Mouse (Mus musculus) midbrain, embryonic 15.5 days (tissue): ENCODE results near the gene H2afv. TPM values are rescaled to one million over a fixed set of nuclear protein-coding genes. Genes with fewer than 3 reads are reported as not detected.
"Not testable (repeated sequence)": the region's sequence is repeated elsewhere in the genome, so short reads cannot be mapped to it uniquely, and the experiment has no call there.

Experiments
- ATAC-seq: fragments of 200-750 bp; cut with Nextera tagmentation; replicated peaks from 2 replicates; pipeline ENCODE4 v1.8.0; 2017; ENCODE audit warnings: moderate TSS enrichment
- H3K27ac ChIP-seq: fragments of 300-500 bp; sonication (generic); 2 replicates; pipeline ENCODE4 v1.5.1; 2015; ENCODE audit warnings: mild to moderate bottlenecking, inconsistent platforms
- H3K27me3 ChIP-seq: fragments of 300-500 bp; sonication (generic); replicated peaks from 2 replicates; pipeline ENCODE4 v1.6.1; 2015; ENCODE audit warnings: inconsistent platforms
- H3K36me3 ChIP-seq: fragments of 300-500 bp; sonication (generic); replicated peaks from 2 replicates; pipeline ENCODE4 v1.6.1; 2015; ENCODE audit warnings: inconsistent platforms
- H3K4me1 ChIP-seq: fragments of 300-500 bp; sonication (generic); 2 replicates; pipeline ENCODE4 v1.6.1; 2015; ENCODE audit warnings: inconsistent platforms
- H3K4me2 ChIP-seq: fragments of 300-500 bp; sonication (generic); 2 replicates; pipeline ENCODE4 v1.6.1; 2015; ENCODE audit warnings: inconsistent platforms, mild to moderate bottlenecking, moderate library complexity
- H3K4me3 ChIP-seq: fragments of 300-500 bp; sonication (generic); 2 replicates; pipeline ENCODE4 v1.5.1; 2015; ENCODE audit warnings: mild to moderate bottlenecking, inconsistent platforms
- H3K9ac ChIP-seq: fragments of 300-500 bp; sonication (generic); 2 replicates; pipeline ENCODE4 v1.6.1; 2015; ENCODE audit warnings: mild to moderate bottlenecking, inconsistent platforms
- H3K9me3 ChIP-seq: fragments of 300-500 bp; sonication (generic); 2 replicates; pipeline ENCODE4 v1.6.1; 2016; ENCODE audit warnings: inconsistent platforms
- WGBS: fragments of 180-500 bp; shearing (Covaris S2); methylation state at CpG from one replicate; pipeline ENCODE4 v1.1.7; 2015; ENCODE audit warnings: mixed read lengths; 5-methylcytosine and 5-hydroxymethylcytosine counted together
- polyA plus RNA-seq: library from polyadenylated mRNA; unstranded; fragments of >200 nt; fragmentation: Nextera tagmentation; extraction: Ambion mirVana; gene quantifications from 2 replicates; pipeline ENCODE4 v1.2.1, GENCODE M21; 2015

Gene H2afv
- polyA plus RNA-seq, 1 experiment from 2014 or later, result 250 TPM

DNA sequence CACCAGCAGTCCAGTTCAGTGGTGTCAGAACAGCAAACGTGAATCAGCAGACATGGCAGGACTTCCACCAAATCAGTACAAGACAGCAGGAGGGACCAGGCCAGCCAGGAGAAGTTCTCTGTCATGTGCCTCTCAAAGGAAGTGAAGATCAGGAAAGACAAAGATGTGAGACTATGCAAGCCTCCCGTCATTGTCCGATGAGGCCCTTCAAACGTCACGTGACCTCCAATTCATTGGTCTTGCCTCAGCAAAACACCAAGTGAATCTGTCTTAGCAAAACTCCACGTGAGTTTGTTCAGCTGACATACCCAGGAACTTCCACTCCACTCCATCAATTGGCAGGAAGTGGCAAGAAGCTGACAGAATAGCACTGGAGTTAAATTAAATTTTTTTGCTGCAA, 11.8 kb upstream of the H2afv start:
- Histone ChIP-seq H3K4me2 (no peak overlapping the region), H3K9ac (no peak overlapping the region), H3K27me3 (no peaks in the 10 kb centered on the region), H3K9me3 (no peaks in the 10 kb centered on the region), H3K27ac (no peak overlapping the region), H3K4me1 (no peaks in the 10 kb centered on the region), H3K4me3 (no peak overlapping the region), H3K36me3 (no peaks in the 10 kb centered on the region)
- ATAC-seq, result no peak
- WGBS, result 81% methylated on average over 6 of the region's 6 CpGs

- not testable (repeated sequence) for H3K9me3 ChIP-seq, H3K27ac ChIP-seq, H3K27me3 ChIP-seq, H3K4me2 ChIP-seq, H3K9ac ChIP-seq, H3K4me3 ChIP-seq, H3K36me3 ChIP-seq, ATAC-seq
- 90% methylated on average over 5 of the region's 5 CpGs for WGBS
- H3K4me1 ChIP-seq, result peaks cover 10% of the 10 kb centered on the region
Measured at GRCm38 (mm10) chr11:6448155-6448554, 3.9 kb upstream of the H2afv start.

DNA sequence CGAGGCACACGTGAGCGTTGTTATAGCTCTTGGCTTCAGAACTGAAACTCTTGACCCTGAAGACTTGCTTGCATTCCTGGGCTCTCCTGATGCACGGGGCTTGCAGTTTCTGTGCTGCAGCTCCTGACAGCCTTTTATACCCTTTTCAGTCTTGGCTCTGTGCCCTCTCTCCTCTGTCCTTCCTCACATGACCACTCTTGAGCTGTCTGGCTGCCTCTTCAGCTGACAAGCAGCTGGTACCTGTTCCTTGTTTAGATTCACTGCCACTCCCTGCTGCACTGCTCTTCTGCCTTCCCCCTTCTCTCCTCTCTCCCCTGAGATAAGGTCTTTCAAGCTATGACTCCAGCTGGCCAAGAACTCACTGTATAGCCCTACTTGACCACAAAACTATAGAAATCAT, 3.2 kb upstream of the H2afv start:
- Histone ChIP-seq H3K4me3 (no peak overlapping the region), H3K9ac (no peak overlapping the region), H3K9me3 (no peaks in the 10 kb centered on the region), H3K27me3 (no peaks in the 10 kb centered on the region), H3K27ac (no peak overlapping the region), H3K36me3 (no peaks in the 10 kb centered on the region), H3K4me2 (no peak overlapping the region), H3K4me1 (peaks cover 15% of the 10 kb centered on the region)
- WGBS, result 96% methylated on average over 4 of the region's 4 CpGs
- ATAC-seq, result no peak

DNA sequence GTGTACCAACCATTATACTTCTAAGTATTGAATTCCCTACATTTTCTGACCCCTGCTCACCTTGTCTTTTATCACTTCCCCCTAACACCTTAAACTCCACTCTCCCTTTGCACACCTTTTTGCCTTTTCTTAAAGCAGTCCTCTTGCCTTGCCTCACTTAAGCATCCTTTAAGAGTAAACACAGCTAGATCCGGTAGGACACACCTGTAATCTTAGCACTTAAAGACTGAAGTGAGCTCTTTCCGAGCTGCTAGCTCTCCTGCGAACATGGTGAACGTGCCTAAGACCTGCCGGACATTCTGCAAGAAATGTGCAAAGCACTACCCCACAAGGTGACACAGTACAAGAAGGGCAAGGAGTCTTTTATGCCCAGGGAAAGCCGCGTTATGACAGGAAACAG, 1.7 kb upstream of the H2afv start:
- Histone ChIP-seq H3K27ac (no peak overlapping the region), H3K9ac (no peak overlapping the region), H3K27me3 (no peaks in the 10 kb centered on the region), H3K36me3 (no peaks in the 10 kb centered on the region), H3K9me3 (no peaks in the 10 kb centered on the region), H3K4me1 (peaks cover 16% of the 10 kb centered on the region), H3K4me2 (no peak overlapping the region), H3K4me3 (no peak overlapping the region)
- ATAC-seq, result no peak
- WGBS, result 89% methylated on average over 7 of the region's 7 CpGs

DNA sequence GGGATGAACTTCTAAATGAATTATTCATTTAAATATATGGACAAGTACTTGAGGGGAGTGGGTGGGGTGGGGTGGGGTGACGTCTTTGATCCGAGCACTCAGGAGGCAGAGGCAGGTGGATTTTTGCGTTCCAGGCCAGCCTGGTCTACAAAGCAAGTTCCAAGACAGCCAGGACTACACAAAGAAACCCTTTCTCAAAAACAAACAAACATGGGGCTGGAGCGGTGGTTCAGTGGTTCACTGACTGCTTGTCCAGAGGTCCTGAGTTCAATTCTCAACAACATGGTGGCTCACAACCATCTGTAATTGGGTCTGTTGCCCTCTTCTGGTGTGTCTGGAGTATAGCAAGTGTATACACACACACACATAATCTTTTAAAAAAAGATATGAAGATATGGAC, 1.2 kb upstream of the H2afv start:
- Histone ChIP-seq H3K9ac (no peak overlapping the region), H3K4me2 (no peak overlapping the region), H3K4me1 (peaks cover 16% of the 10 kb centered on the region), H3K4me3 (no peak overlapping the region), H3K27me3 (no peaks in the 10 kb centered on the region), H3K9me3 (no peaks in the 10 kb centered on the region), H3K36me3 (no peaks in the 10 kb centered on the region), H3K27ac (no peak overlapping the region)
- WGBS, result 84% methylated on average over 4 of the region's 4 CpGs
- ATAC-seq, result no peak

DNA sequence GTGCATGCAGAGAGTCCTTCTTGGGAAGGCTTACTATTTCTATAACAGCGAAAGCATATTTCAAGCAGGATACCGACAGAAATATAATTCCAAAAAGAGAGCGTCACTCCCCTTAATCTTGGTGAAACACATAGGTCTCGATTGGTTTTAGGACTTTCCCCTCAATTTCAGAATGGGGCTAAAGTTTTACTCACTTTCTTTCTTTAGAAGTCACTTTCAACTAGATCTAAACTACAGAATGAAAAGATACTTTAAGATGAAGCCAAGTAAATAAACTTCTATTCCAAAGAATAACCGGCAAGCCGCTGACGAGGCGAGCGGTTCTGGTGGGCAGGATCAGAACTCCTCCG, 541 bp downstream of the H2afv start:
- H3K27ac ChIP-seq, result peak overlapping the region; percentile 96
- under 1% methylated on average over 10 of the region's 10 CpGs for WGBS
- H3K36me3 ChIP-seq, result no peaks in the 10 kb centered on the region
- no peaks in the 10 kb centered on the region for H3K9me3 ChIP-seq
- H3K27me3 ChIP-seq, result no peaks in the 10 kb centered on the region
- peak overlapping the region; percentile 84 for H3K9ac ChIP-seq
- ATAC-seq, result no peak
- H3K4me2 ChIP-seq, result peak overlapping the region; percentile 64
- peak overlapping the region; percentile 89 for H3K4me3 ChIP-seq
- peaks cover 16% of the 10 kb centered on the region for H3K4me1 ChIP-seq

GRCm38 (mm10) chr11:6443102-6443501, 1.1 kb downstream of the H2afv start:
- Histone ChIP-seq H3K4me1 (peaks cover 16% of the 10 kb centered on the region), H3K27ac (no peak overlapping the region), H3K36me3 (no peaks in the 10 kb centered on the region), H3K4me3 (peak overlapping the region; percentile 89), H3K4me2 (peak overlapping the region; percentile 64), H3K9ac (peak overlapping the region; percentile 84), H3K27me3 (no peaks in the 10 kb centered on the region), H3K9me3 (no peaks in the 10 kb centered on the region)
- ATAC-seq, result no peak
- 42% methylated on average over 4 of the region's 4 CpGs for WGBS

DNA sequence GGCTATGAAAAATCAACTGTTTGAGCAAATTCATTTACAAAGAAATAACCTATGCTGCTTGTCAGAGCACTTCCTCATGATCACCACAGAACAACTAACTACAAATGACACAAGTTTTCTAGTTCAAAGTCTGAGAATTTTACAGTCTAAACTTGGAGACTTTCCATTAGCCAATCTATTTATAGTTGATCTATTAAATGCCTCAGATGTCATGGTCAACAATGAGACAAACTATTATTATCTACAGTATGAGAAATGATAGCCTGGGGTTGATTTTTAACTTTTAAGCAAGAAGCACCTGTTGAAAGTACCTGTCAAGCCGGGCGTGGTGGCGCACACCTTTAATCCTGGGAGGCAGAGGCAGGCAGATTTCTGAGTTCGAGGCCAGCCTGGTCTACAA, 1.7 kb downstream of the H2afv start:
- H3K4me3 ChIP-seq, result no peak overlapping the region
- no peaks in the 10 kb centered on the region for H3K27me3 ChIP-seq
- H3K9me3 ChIP-seq, result no peaks in the 10 kb centered on the region
- peaks cover 16% of the 10 kb centered on the region for H3K4me1 ChIP-seq
- no peak overlapping the region for H3K9ac ChIP-seq
- no peak for ATAC-seq
- H3K4me2 ChIP-seq, result no peak overlapping the region
- 96% methylated on average over 4 of the region's 4 CpGs for WGBS
- H3K36me3 ChIP-seq, result 0 out of 2 replicates have a peak, but pooled peaks cover 3% of the 10 kb centered on the region
- H3K27ac ChIP-seq, result no peak overlapping the region

DNA sequence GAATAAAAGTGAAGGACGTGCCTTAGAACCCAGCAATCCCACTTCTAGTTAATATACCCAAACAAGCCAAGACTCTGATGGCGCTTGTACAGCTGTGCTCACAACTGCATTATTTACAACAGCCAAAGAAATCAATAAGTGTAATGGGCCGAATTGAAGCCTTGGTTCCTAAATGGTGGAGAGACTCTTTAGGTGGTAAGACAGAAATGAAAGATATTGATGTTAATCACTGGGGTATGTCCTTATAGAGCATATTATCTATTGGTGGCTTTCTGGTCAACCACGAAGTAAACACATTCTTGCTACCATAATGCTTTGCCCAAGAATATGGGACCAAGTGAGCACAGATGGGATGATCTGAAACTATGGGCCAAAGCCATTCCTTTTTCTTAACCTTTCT, 4.1 kb downstream of the H2afv start:
- Histone ChIP-seq H3K9me3 (no peaks in the 10 kb centered on the region), H3K9ac (no peak overlapping the region), H3K36me3 (peaks cover 14% of the 10 kb centered on the region), H3K27ac (no peak overlapping the region), H3K27me3 (no peaks in the 10 kb centered on the region), H3K4me1 (peaks cover 15% of the 10 kb centered on the region), H3K4me3 (no peak overlapping the region), H3K4me2 (no peak overlapping the region)
- 95% methylated on average over 4 of the region's 4 CpGs for WGBS
- ATAC-seq, result no peak

DNA sequence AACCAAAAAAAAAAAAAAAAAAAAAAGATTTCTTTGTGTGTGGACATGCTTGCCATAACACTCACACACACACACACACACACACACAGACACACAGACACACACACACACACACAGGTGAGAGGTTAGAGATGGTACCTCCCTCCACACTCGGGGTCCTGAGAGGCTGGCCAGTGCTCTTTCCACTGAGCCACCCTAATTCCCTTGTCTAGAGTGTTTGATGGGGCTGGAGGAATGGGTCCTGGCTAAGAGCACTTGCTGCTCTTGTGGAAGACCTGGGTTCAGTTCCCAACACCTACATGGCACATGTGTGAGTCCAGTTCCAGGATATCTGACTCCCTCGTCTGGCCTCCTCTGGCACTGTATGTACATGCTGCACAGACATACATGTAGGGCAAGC, 6.6 kb downstream of the H2afv start:
- Histone ChIP-seq H3K4me1 (0 out of 2 replicates have a peak, but pooled peaks cover 2% of the 10 kb centered on the region), H3K9ac (no peak overlapping the region), H3K9me3 (no peaks in the 10 kb centered on the region), H3K36me3 (peaks cover 19% of the 10 kb centered on the region), H3K27me3 (no peaks in the 10 kb centered on the region), H3K4me2 (no peak overlapping the region), H3K4me3 (no peak overlapping the region), H3K27ac (no peak overlapping the region)
- whole genome bisulfite sequencing, result 98% methylated on average over 2 of the region's 2 CpGs
- ATAC-seq, result no peak

DNA sequence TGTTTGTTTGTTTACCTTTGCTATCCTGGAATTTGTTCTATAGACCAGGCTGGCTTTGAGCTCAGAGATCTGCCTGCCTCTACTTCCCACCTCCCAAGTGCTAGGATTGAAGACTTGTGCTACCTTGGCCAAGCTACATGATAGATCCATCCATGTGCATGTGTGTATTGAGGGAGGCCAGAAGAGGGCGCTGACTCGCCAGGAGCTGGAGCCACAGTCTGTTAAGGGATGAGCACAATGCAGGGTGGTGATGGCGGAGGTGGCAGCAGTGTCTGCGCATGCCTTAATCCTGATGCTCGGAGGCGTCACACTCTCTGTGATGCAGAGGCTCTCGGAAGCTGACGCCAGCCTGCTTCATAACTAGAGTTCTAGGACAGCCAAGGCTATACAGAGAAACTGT, 7.8 kb downstream of the H2afv start:
- H3K27ac ChIP-seq, result no peak overlapping the region
- no peak overlapping the region for H3K9ac ChIP-seq
- no peak overlapping the region for H3K4me2 ChIP-seq
- peaks cover 26% of the 10 kb centered on the region for H3K36me3 ChIP-seq
- no peaks in the 10 kb centered on the region for H3K4me1 ChIP-seq
- no peaks in the 10 kb centered on the region for H3K9me3 ChIP-seq
- no peak overlapping the region for H3K4me3 ChIP-seq
- H3K27me3 ChIP-seq, result no peaks in the 10 kb centered on the region
- 60% methylated on average over 8 of the region's 8 CpGs for WGBS
- ATAC-seq, result peak; percentile 39; the same call in 1 of the 2 replicates

- H3K9ac ChIP-seq, result no peak overlapping the region
- H3K4me1 ChIP-seq, result no peaks in the 10 kb centered on the region
- no peak overlapping the region for H3K27ac ChIP-seq
- H3K4me3 ChIP-seq, result no peak overlapping the region
- peaks cover 36% of the 10 kb centered on the region for H3K36me3 ChIP-seq
- H3K27me3 ChIP-seq, result no peaks in the 10 kb centered on the region
- no peaks in the 10 kb centered on the region for H3K9me3 ChIP-seq
- H3K4me2 ChIP-seq, result no peak overlapping the region
- ATAC-seq, result no peak
- 89% methylated on average over 7 of the region's 7 CpGs for WGBS
Measured at GRCm38 (mm10) chr11:6430186-6430585, 14.1 kb downstream of the H2afv start.

DNA sequence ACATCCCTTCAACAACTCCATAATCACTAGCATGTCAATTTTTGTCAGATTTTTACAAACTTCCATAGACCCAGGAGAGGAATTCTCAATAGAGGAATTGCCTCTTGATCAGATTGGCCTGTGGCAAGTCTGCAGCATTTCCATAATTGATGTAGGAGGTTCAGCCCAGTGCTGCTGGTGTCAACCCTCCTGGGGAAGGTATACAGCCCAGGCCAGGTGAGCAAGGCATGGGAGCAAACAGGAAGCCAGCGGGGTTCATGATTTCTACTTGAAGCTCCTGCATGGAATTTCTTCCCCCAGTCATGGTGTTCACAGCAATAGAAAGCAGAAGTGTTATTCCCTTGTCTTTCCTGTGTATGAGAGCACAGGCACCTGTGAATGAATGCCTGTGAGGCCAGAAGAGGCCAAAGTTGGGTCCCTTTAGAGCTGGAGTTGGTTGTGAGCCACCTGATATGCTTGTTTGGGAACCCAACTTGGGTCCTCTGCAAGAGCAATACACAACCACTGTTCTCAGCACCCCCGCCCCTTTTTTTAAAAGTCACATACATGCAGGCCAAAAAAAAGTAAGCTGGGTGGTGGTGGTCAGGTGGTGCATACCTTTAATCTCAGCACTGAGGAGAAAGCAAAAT, 23.4 kb downstream of the H2afv start:
- Histone ChIP-seq H3K27ac (no peak overlapping the region), H3K4me3 (no peak overlapping the region), H3K9me3 (no peaks in the 10 kb centered on the region), H3K4me2 (no peak overlapping the region), H3K4me1 (peaks cover 19% of the 10 kb centered on the region), H3K9ac (no peak overlapping the region), H3K27me3 (no peaks in the 10 kb centered on the region), H3K36me3 (peaks cover 36% of the 10 kb centered on the region)
- ATAC-seq, result no peak
- 76% methylated on average over 2 of the region's 2 CpGs for WGBS
